Mouse (Mus musculus) common myeloid progenitor, adult 5-6 weeks (primary cell): ENCODE measurements around the gene Insl3. TPM values are rescaled to one million over a fixed set of nuclear protein-coding genes. Genes with fewer than 3 reads are reported as not detected.
A peak's percentile ranks its signal among the peaks of the same experiment; 100 is the strongest.

Source experiments
- ATAC-seq: replicated peaks from 2 replicates; pipeline ENCODE4 v1.8.0; 2016; ENCODE audit warnings: low read depth, mild to moderate bottlenecking, moderate TSS enrichment, inconsistent platforms; ENCODE audit not compliant: poor library complexity, severe bottlenecking
- total RNA-seq: library from RNA; stranded (forward); fragments of 200-1000, 187-1606 nt; gene quantifications from 2 replicates; pipeline ENCODE4 v1.2.3, GENCODE M21; 2017

Insl3 gene
- 3.4 and 3.5 TPM in 2 replicates for total RNA-seq

- ATAC-seq, result no peak
Observed at GRCm38 (mm10) chr8:71689028-71689427, at the start of gene Insl3. Insl3 (plus strand) TSS chr8:71689214.

- ATAC-seq, result no peak
Observed at GRCm38 (mm10) chr8:71639318-71639717, 49.7 kb upstream of the Insl3 start.

- ATAC-seq, result no peak
Observed at GRCm38 (mm10) chr8:71645510-71645909, 43.5 kb upstream of the Insl3 start.

- peak; percentile 70 for ATAC-seq
Observed at GRCm38 (mm10) chr8:71654600-71654999, 34.4 kb upstream of the Insl3 start.

GRCm38 (mm10) chr8:71657816-71658215, 31.2 kb upstream of the Insl3 start:
- no peak for ATAC-seq

- 0 out of 2 replicates have a peak, but pooled peaks have one; percentile 12 for ATAC-seq
Observed at GRCm38 (mm10) chr8:71658515-71659049, 30.4 kb upstream of the Insl3 start.

GRCm38 (mm10) chr8:71659751-71660150, 29.3 kb upstream of the Insl3 start:
- no peak for ATAC-seq

GRCm38 (mm10) chr8:71660325-71661120, 28.5 kb upstream of the Insl3 start:
- peak; percentile 43 for ATAC-seq

- ATAC-seq, result peak; percentile 59
Observed at GRCm38 (mm10) chr8:71665331-71666130, 23.5 kb upstream of the Insl3 start.

- no peak for ATAC-seq
Observed at GRCm38 (mm10) chr8:71666855-71667254, 22.2 kb upstream of the Insl3 start.

- no peak for ATAC-seq
Observed at GRCm38 (mm10) chr8:71667256-71667655, 21.8 kb upstream of the Insl3 start.

- peak; percentile 46 for ATAC-seq
Observed at GRCm38 (mm10) chr8:71668220-71668975, 20.6 kb upstream of the Insl3 start.

GRCm38 (mm10) chr8:71670198-71670597, 18.8 kb upstream of the Insl3 start:
- no peak for ATAC-seq

GRCm38 (mm10) chr8:71670621-71671548, 18.1 kb upstream of the Insl3 start:
- peak; percentile 1; the same call in 1 of the 2 replicates for ATAC-seq

GRCm38 (mm10) chr8:71671549-71671965, 17.5 kb upstream of the Insl3 start, which contains the start of gene Unc13a:
Unc13a (minus strand) TSS chr8:71671757.
- ATAC-seq, result peak; percentile 53

- no peak for ATAC-seq
Observed at GRCm38 (mm10) chr8:71672168-71672735, 16.8 kb upstream of the Insl3 start.

GRCm38 (mm10) chr8:71674071-71674470, 14.9 kb upstream of the Insl3 start:
- ATAC-seq, result no peak

- no peak for ATAC-seq
Observed at GRCm38 (mm10) chr8:71675456-71676019, 13.5 kb upstream of the Insl3 start.
